Mouse (Mus musculus) neural tube, embryonic 12.5 days (tissue): ENCODE results near the gene Mcm5. TPM values are rescaled to one million over a fixed set of nuclear protein-coding genes. Genes with fewer than 3 reads are reported as not detected.

Experiments used
- ATAC-seq: fragments of 200-750 bp; cut with Nextera tagmentation; 2 replicates; pipeline ENCODE4 v1.8.0; 2017; ENCODE audit warnings: low read depth, mild to moderate bottlenecking, moderate TSS enrichment, moderate library complexity; ENCODE audit not compliant: low FRiP score
- H3K27ac ChIP-seq: fragments of 300-500 bp; sonication (generic); 2 replicates; pipeline ENCODE4 v1.5.1; 2016
- H3K27me3 ChIP-seq: fragments of 300-500 bp; sonication (generic); replicated peaks from 2 replicates; pipeline ENCODE4 v1.6.1; 2016; ENCODE audit warnings: mild to moderate bottlenecking
- H3K36me3 ChIP-seq: fragments of 300-500 bp; sonication (generic); 2 replicates; pipeline ENCODE4 v1.6.1; 2016; ENCODE audit warnings: mild to moderate bottlenecking
- H3K4me1 ChIP-seq: fragments of 300-500 bp; sonication (generic); 2 replicates; pipeline ENCODE4 v1.6.1; 2016
- H3K4me2 ChIP-seq: fragments of 300-500 bp; sonication (generic); replicated peaks from 2 replicates; pipeline ENCODE4 v1.6.1; 2016; ENCODE audit warnings: mild to moderate bottlenecking
- H3K4me3 ChIP-seq: fragments of 300-500 bp; sonication (generic); 2 replicates; pipeline ENCODE4 v1.5.1; 2016
- H3K9ac ChIP-seq: fragments of 300-500 bp; sonication (generic); 2 replicates; pipeline ENCODE4 v1.6.1; 2016; ENCODE audit warnings: mild to moderate bottlenecking
- H3K9me3 ChIP-seq: fragments of 300-500 bp; sonication (generic); 2 replicates; pipeline ENCODE4 v1.6.1; 2016; ENCODE audit warnings: mild to moderate bottlenecking
- WGBS: fragments of 180-500 bp; shearing (Covaris S2); methylation state at CpG from one replicate; pipeline ENCODE4 v1.1.7; 2016; 5-methylcytosine and 5-hydroxymethylcytosine counted together
- polyA plus RNA-seq: library from polyadenylated mRNA; unstranded; fragments of >200 nt; fragmentation: Nextera tagmentation; extraction: Ambion mirVana; gene quantifications from 2 replicates; pipeline ENCODE4 v1.2.1, GENCODE M21; 2016

The Mcm5 gene
- polyA plus RNA-seq: 109 and 112 TPM in 2 replicates

- Histone ChIP-seq H3K4me2 (peak within 1 kb of the TSS; percentile 79), H3K27me3 (no peaks in the 10 kb centered on the region), H3K9ac (peak within 1 kb of the TSS; percentile 66), H3K9me3 (no peaks in the 10 kb centered on the region), H3K4me3 (peak within 1 kb of the TSS; percentile 71), H3K27ac (0 out of 2 replicates have a peak within 1 kb of the TSS, but pooled peaks have one; percentile 8), H3K36me3 (peaks cover 33% of the 10 kb centered on the region), H3K4me1 (peaks cover 19% of the 10 kb centered on the region)
- ATAC-seq: peak; percentile 99
- WGBS: under 1% methylated on average over 59 of the region's 59 CpGs
These were observed at the start of gene Mcm5 for GRCm38 (mm10) chr8:75109236-75109967. Gene Mcm5, plus strand, starts transcription at chr8:75109569.

GRCm38 (mm10) chr8:75060022-75060421 lies 49.3 kb upstream of the Mcm5 start:
- Histone ChIP-seq H3K9ac (no peak overlapping the region), H3K4me3 (no peak overlapping the region), H3K27me3 (no peaks in the 10 kb centered on the region), H3K4me2 (no peak overlapping the region), H3K9me3 (no peaks in the 10 kb centered on the region), H3K27ac (no peak overlapping the region), H3K4me1 (no peaks in the 10 kb centered on the region), H3K36me3 (peaks cover 17% of the 10 kb centered on the region)
- ATAC-seq: no peak
- WGBS: 90% methylated on average over 6 of the region's 6 CpGs

GRCm38 (mm10) chr8:75060815-75061214 lies 48.6 kb upstream of the Mcm5 start:
- Histone ChIP-seq H3K27me3 (no peaks in the 10 kb centered on the region), H3K4me2 (no peak overlapping the region)
- WGBS: 81% methylated on average over 2 of the region's 2 CpGs

GRCm38 (mm10) chr8:75063290-75063689 lies 46.1 kb upstream of the Mcm5 start:
- Histone ChIP-seq H3K27ac (no peak overlapping the region), H3K9ac (no peak overlapping the region; the same call in 1 of the 2 replicates), H3K9me3 (no peaks in the 10 kb centered on the region), H3K4me1 (no peaks in the 10 kb centered on the region), H3K36me3 (peaks cover 19% of the 10 kb centered on the region), H3K4me3 (no peak overlapping the region), H3K4me2 (no peak overlapping the region), H3K27me3 (no peaks in the 10 kb centered on the region)
- ATAC-seq: no peak
- WGBS: 76% methylated on average over 3 of the region's 3 CpGs

More at GRCm38 (mm10) chr8:75060815-75061214, 48.6 kb upstream of the Mcm5 start:
- Histone ChIP-seq H3K27ac (no peak overlapping the region), H3K9ac (no peak overlapping the region), H3K4me1 (no peaks in the 10 kb centered on the region), H3K4me3 (no peak overlapping the region), H3K9me3 (no peaks in the 10 kb centered on the region), H3K36me3 (peaks cover 20% of the 10 kb centered on the region)
- ATAC-seq: no peak

GRCm38 (mm10) chr8:75064790-75065189 lies 44.6 kb upstream of the Mcm5 start:
- Histone ChIP-seq H3K4me3 (no peak overlapping the region), H3K36me3 (peaks cover 15% of the 10 kb centered on the region), H3K9me3 (no peaks in the 10 kb centered on the region), H3K4me1 (no peaks in the 10 kb centered on the region), H3K27ac (no peak overlapping the region), H3K27me3 (no peaks in the 10 kb centered on the region), H3K9ac (no peak overlapping the region), H3K4me2 (no peak overlapping the region)
- no peak for ATAC-seq
- whole genome bisulfite sequencing: 97% methylated on average over 3 of the region's 3 CpGs

- H3K4me2 ChIP-seq: no peak overlapping the region
- ATAC-seq: no peak
- H3K27ac ChIP-seq: no peak overlapping the region
- H3K36me3 ChIP-seq: peaks cover 11% of the 10 kb centered on the region
- H3K9me3 ChIP-seq: no peaks in the 10 kb centered on the region
- H3K27me3 ChIP-seq: no peaks in the 10 kb centered on the region
- no peak overlapping the region for H3K4me3 ChIP-seq
- no peaks in the 10 kb centered on the region for H3K4me1 ChIP-seq
- H3K9ac ChIP-seq: no peak overlapping the region
- WGBS: 86% methylated on average over 6 of the region's 6 CpGs
These were observed 42.1 kb upstream of the Mcm5 start for GRCm38 (mm10) chr8:75067287-75067686.

- ATAC-seq: no peak
- no peaks in the 10 kb centered on the region for H3K4me1 ChIP-seq
- H3K4me3 ChIP-seq: no peak overlapping the region
- H3K9ac ChIP-seq: no peak overlapping the region
- no peak overlapping the region for H3K27ac ChIP-seq
- no peaks in the 10 kb centered on the region for H3K9me3 ChIP-seq
- 82% methylated on average over 1 of the region's 1 CpGs for WGBS
- H3K4me2 ChIP-seq: no peak overlapping the region
- H3K36me3 ChIP-seq: peaks cover under 1% of the 10 kb centered on the region; the same call in 1 of the 2 replicates
- H3K27me3 ChIP-seq: no peaks in the 10 kb centered on the region
These were observed 39.1 kb upstream of the Mcm5 start for GRCm38 (mm10) chr8:75070297-75070696.

- 25% methylated on average over 4 of the region's 4 CpGs for WGBS
- no peaks in the 10 kb centered on the region for H3K27me3 ChIP-seq
- no peak overlapping the region for H3K4me3 ChIP-seq
- H3K4me2 ChIP-seq: no peak overlapping the region
- H3K27ac ChIP-seq: no peak overlapping the region
- no peaks in the 10 kb centered on the region for H3K9me3 ChIP-seq
- H3K36me3 ChIP-seq: no peaks in the 10 kb centered on the region; the same call in 1 of the 2 replicates
- H3K4me1 ChIP-seq: no peaks in the 10 kb centered on the region
- peak; percentile 80 for ATAC-seq
- H3K9ac ChIP-seq: no peak overlapping the region
These were observed 37.6 kb upstream of the Mcm5 start for GRCm38 (mm10) chr8:75071627-75072346.

GRCm38 (mm10) chr8:75074876-75075275 lies 34.5 kb upstream of the Mcm5 start:
- H3K4me2 ChIP-seq: no peak overlapping the region
- H3K27me3 ChIP-seq: no peaks in the 10 kb centered on the region
- no peaks in the 10 kb centered on the region for H3K4me1 ChIP-seq
- no peak for ATAC-seq
- H3K9me3 ChIP-seq: no peaks in the 10 kb centered on the region
- H3K27ac ChIP-seq: no peak overlapping the region
- no peak overlapping the region for H3K4me3 ChIP-seq
- 86% methylated on average over 1 of the region's 1 CpGs for WGBS
- no peaks in the 10 kb centered on the region for H3K36me3 ChIP-seq
- H3K9ac ChIP-seq: no peak overlapping the region

GRCm38 (mm10) chr8:75078215-75078614 lies 31.2 kb upstream of the Mcm5 start:
- Histone ChIP-seq H3K27me3 (no peaks in the 10 kb centered on the region), H3K9me3 (no peaks in the 10 kb centered on the region), H3K4me3 (no peak overlapping the region), H3K4me2 (no peak overlapping the region), H3K36me3 (no peaks in the 10 kb centered on the region), H3K9ac (no peak overlapping the region), H3K4me1 (no peaks in the 10 kb centered on the region), H3K27ac (no peak overlapping the region)
- WGBS: 83% methylated on average over 1 of the region's 1 CpGs
- no peak for ATAC-seq

GRCm38 (mm10) chr8:75078851-75079250 lies 30.5 kb upstream of the Mcm5 start:
- 95% methylated on average over 9 of the region's 9 CpGs for WGBS

GRCm38 (mm10) chr8:75081364-75082040 lies 27.9 kb upstream of the Mcm5 start:
- Histone ChIP-seq H3K9me3 (no peaks in the 10 kb centered on the region), H3K4me2 (no peak overlapping the region), H3K4me1 (peaks cover 4% of the 10 kb centered on the region; the same call in 1 of the 2 replicates), H3K27me3 (no peaks in the 10 kb centered on the region), H3K4me3 (no peak overlapping the region), H3K36me3 (no peaks in the 10 kb centered on the region), H3K27ac (no peak overlapping the region), H3K9ac (no peak overlapping the region)
- WGBS: 84% methylated on average over 9 of the region's 9 CpGs
- no peak for ATAC-seq

More at GRCm38 (mm10) chr8:75078851-75079250, 30.5 kb upstream of the Mcm5 start:
- H3K36me3 ChIP-seq: no peaks in the 10 kb centered on the region
- no peak overlapping the region for H3K4me3 ChIP-seq
- no peak overlapping the region for H3K9ac ChIP-seq
- H3K9me3 ChIP-seq: no peaks in the 10 kb centered on the region
- ATAC-seq: no peak
- no peak overlapping the region for H3K27ac ChIP-seq
- no peak overlapping the region for H3K4me2 ChIP-seq
- H3K27me3 ChIP-seq: no peaks in the 10 kb centered on the region
- H3K4me1 ChIP-seq: peaks cover 4% of the 10 kb centered on the region; the same call in 1 of the 2 replicates
